Mouse (Mus musculus) stomach, postnatal 0 days (tissue): ENCODE data around the gene Cd68. TPM values are rescaled to one million over a fixed set of nuclear protein-coding genes. Genes with fewer than 3 reads are reported as not detected.

ENCODE experiments used
- microRNA counts: library from miRNA; unstranded; fragments of <30 nt; microRNA quantifications from one replicate; lab custom pipeline; 2015
- microRNA-seq: library from miRNA; unstranded; fragments of <30 nt; microRNA quantifications from one replicate; pipeline ENCODE4, GENCODE M21; 2016
- polyA plus RNA-seq: library from polyadenylated mRNA; unstranded; fragments of >200 nt; fragmentation: Nextera tagmentation; extraction: Ambion mirVana; gene quantifications from 2 replicates; pipeline ENCODE4 v1.2.1, GENCODE M21; 2015

Gene Cd68
- polyA plus RNA-seq, 1 experiment from 2014 or later, result 17.9 TPM

MicroRNAs within 50 kb of the gene (microRNA counts, 519-probe panel; counts per million panel counts)
- microRNA mmu-miR-1934 (lab: Ali Mortazavi, UCI), result not detected
- microRNA mmu-miR-467f (lab: Ali Mortazavi, UCI), result 2,868 counts per million, percentile 8 among the panel's probes with 10 or more counts

Small RNAs within 50 kb of the gene (microRNA-seq; reads per million reads assigned to microRNA genes)
- gene Mir1934 (1.6 reads per million), gene Mir467f (not detected)

Other genes with a start within 250 kb of the Cd68 start
- gene Dnah2, start 117.0 kb downstream of the Cd68 start, polyA plus RNA-seq, result 0.38 and 0.39 TPM in 2 replicates
- gene Efnb3, start 105.9 kb downstream of the Cd68 start, polyA plus RNA-seq, result 3.9 and 4.4 TPM in 2 replicates
- 8.7 and 9.0 TPM in 2 replicates for gene Wrap53, start 85.9 kb downstream of the Cd68 start, polyA plus RNA-seq
- gene Trp53, start 85.8 kb downstream of the Cd68 start, polyA plus RNA-seq, result 45.0 and 51.4 TPM in 2 replicates
- gene Atp1b2, start 60.2 kb downstream of the Cd68 start, polyA plus RNA-seq, result 5.3 and 7.2 TPM in 2 replicates
- gene Shbg, start 48.2 kb downstream of the Cd68 start, polyA plus RNA-seq, result not detected in 2 replicates
- gene Sat2, start 44.1 kb downstream of the Cd68 start, polyA plus RNA-seq, result 14.4 and 15.5 TPM in 2 replicates
- gene Fxr2, start 33.2 kb downstream of the Cd68 start, polyA plus RNA-seq, result 10.8 and 11.6 TPM in 2 replicates
- gene Sox15, start 10.8 kb downstream of the Cd68 start, polyA plus RNA-seq, result 7.7 and 7.9 TPM in 2 replicates
- gene Mpdu1, start 3.5 kb downstream of the Cd68 start, polyA plus RNA-seq, result 69.1 and 72.6 TPM in 2 replicates
- 339 and 351 TPM in 2 replicates for gene Eif4a1, start 6.3 kb upstream of the Cd68 start, polyA plus RNA-seq
- gene Senp3, start 15.9 kb upstream of the Cd68 start, polyA plus RNA-seq, result 30.5 and 32.4 TPM in 2 replicates
- gene Tnfsf13, start 19.6 kb upstream of the Cd68 start, polyA plus RNA-seq, result 0.50 and 0.75 TPM in 2 replicates
- gene Tnfsf12, start 29.7 kb upstream of the Cd68 start, polyA plus RNA-seq, result 6.9 and 9.7 TPM in 2 replicates
- gene Tnfsfm13, start 29.9 kb upstream of the Cd68 start, polyA plus RNA-seq, result 4.1 and 4.2 TPM in 2 replicates
- gene Polr2a, start 92.5 kb upstream of the Cd68 start, polyA plus RNA-seq, result 7.9 and 9.0 TPM in 2 replicates
- gene Slc35g3, start 95.8 kb upstream of the Cd68 start, polyA plus RNA-seq, result 0.11 TPM in 1 of 2 replicates, not detected in the other
- gene Zbtb4, start 99.8 kb upstream of the Cd68 start, polyA plus RNA-seq, result 2.6 and 2.7 TPM in 2 replicates
- gene Chrnb1, start 129.8 kb upstream of the Cd68 start, polyA plus RNA-seq, result 4.3 and 5.0 TPM in 2 replicates
- 0.67 and 0.90 TPM in 2 replicates for gene Fgf11, start 135.7 kb upstream of the Cd68 start, polyA plus RNA-seq
- gene Tmem102, start 139.5 kb upstream of the Cd68 start, polyA plus RNA-seq, result 28.4 and 34.4 TPM in 2 replicates
- not detected in 2 replicates for gene Gm39566, start 149.1 kb upstream of the Cd68 start, polyA plus RNA-seq
- gene Spem2, start 152.3 kb upstream of the Cd68 start, polyA plus RNA-seq, result not detected in 2 replicates
- not detected in 2 replicates for gene Spem1, start 156.0 kb upstream of the Cd68 start, polyA plus RNA-seq
- gene Nlgn2, start 171.6 kb upstream of the Cd68 start, polyA plus RNA-seq, result 2.5 and 2.7 TPM in 2 replicates
- gene Tmem256, start 172.4 kb upstream of the Cd68 start, polyA plus RNA-seq, result 329 and 366 TPM in 2 replicates
- 54.4 and 58.4 TPM in 2 replicates for gene Plscr3, start 180.2 kb upstream of the Cd68 start, polyA plus RNA-seq
- 12.3 TPM in 2 replicates for gene Tnk1, start 192.6 kb upstream of the Cd68 start, polyA plus RNA-seq
- 0.25 and 0.54 TPM in 2 replicates for gene Tmem95, start 211.9 kb upstream of the Cd68 start, polyA plus RNA-seq
- gene Kctd11, start 215.3 kb upstream of the Cd68 start, polyA plus RNA-seq, result 15.9 and 18.1 TPM in 2 replicates
- 0.70 and 0.71 TPM in 2 replicates for gene Acap1, start 229.4 kb upstream of the Cd68 start, polyA plus RNA-seq
- 5.6 and 5.9 TPM in 2 replicates for gene 2810408A11Rik, start 234.8 kb upstream of the Cd68 start, polyA plus RNA-seq
- gene Neurl4, start 234.9 kb upstream of the Cd68 start, polyA plus RNA-seq, result 2.3 and 3.9 TPM in 2 replicates
- 40.6 and 43.3 TPM in 2 replicates for gene Gps2, start 247.7 kb upstream of the Cd68 start, polyA plus RNA-seq